Mouse (Mus musculus): ENCODE measurements around the gene Gnaq. TPM values are rescaled to one million over a fixed set of nuclear protein-coding genes. Genes with fewer than 3 reads are reported as not detected.

Gene Gnaq
- polyA plus RNA-seq, 1 experiment from 2014 or later = 8.6 TPM

DNA sequence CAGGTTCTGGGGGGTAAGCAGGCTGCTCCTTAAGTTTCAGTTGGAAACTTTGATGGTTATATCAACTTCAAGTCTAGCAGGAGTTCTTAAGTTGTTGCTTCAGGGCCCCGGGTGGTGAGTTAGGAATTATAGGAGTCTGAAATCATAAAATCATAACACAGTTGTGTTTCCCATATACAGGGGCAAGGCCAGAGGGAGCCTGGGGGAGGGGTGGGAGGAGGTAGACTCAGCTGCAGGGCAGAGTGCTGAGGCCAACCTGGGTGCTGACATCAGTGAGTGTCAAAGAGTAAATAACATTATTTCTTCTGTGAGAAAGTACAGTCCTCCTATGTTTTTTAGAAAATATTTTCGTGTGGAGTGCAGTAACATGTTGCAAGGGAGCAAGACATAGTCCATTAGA, 55.3 kb downstream of the Gnaq start:
- no peaks in the 10 kb centered on the region for H3K9me3 ChIP-seq (ENCODE audit: control insufficient read depth, low read length)
- H3K36me3 ChIP-seq (ENCODE audit: control insufficient read depth, insufficient read depth, low read length) = no peaks in the 10 kb centered on the region
- no peak for ATAC-seq (replicated peaks; ENCODE audit: low FRiP score)
- H3K4me2 ChIP-seq = no peak overlapping the region
- DNase-seq (ENCODE audit: low spot score) = no peak
- no peak overlapping the region for H3K9ac ChIP-seq (ENCODE audit: low read depth, low read length)
- H3K4me1 ChIP-seq (replicated peaks; ENCODE audit: control insufficient read depth, insufficient read depth, low read length) = peaks cover 9% of the 10 kb centered on the region
- 70% methylated on average over 2 of the region's 2 CpGs for WGBS
- H3K27me3 ChIP-seq (replicated peaks; ENCODE audit: control insufficient read depth, insufficient read depth, low read length) = no peaks in the 10 kb centered on the region
- no peak overlapping the region for H3K27ac ChIP-seq (ENCODE audit: low read depth, low read length)
- no peak overlapping the region for H3K4me3 ChIP-seq (ENCODE audit: low read depth, low read length)

DNA sequence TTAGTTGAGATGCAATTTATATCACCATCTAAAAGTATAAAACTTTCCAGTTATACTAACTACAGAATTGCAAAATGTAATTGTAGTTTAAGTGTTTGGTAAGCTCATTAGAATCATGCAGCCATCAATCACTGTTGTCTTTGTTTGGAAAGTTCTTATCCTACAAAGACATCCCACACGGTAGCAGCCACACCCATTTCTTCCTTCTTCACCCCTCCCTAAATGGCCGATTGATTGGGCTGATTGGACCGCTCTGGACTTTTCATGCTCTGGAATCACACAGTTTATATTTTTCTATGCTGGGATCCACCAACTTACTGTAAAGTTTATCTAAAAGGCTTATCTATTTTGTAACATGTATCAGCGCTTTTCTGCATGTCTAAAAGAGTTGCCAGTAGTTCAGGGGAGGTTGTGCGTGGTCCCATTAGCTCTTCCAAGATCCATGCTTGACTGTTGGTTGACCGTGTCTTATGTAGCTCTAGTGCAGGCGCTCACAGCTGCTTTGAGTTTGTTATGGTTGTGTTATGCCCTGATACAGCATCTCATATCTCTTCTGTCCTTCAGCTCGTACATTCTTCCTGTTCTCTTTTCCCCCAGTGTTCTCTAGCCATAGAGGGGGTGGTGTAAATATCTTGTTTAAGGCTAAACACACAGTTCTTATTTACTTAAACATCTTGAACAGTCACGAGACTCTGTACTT, 56.6 kb downstream of the Gnaq start:
- no peak for ATAC-seq (replicated peaks; ENCODE audit: low FRiP score)
- H3K4me1 ChIP-seq (replicated peaks; ENCODE audit: control insufficient read depth, insufficient read depth, low read length) = peaks cover 9% of the 10 kb centered on the region
- no peak overlapping the region for H3K4me2 ChIP-seq
- 49% methylated on average over 9 of the region's 9 CpGs for WGBS
- no peak overlapping the region for H3K9ac ChIP-seq (ENCODE audit: low read depth, low read length)
- no peak overlapping the region for H3K27ac ChIP-seq (ENCODE audit: low read depth, low read length)
- no peaks in the 10 kb centered on the region for H3K9me3 ChIP-seq (ENCODE audit: control insufficient read depth, low read length)
- no peaks in the 10 kb centered on the region for H3K27me3 ChIP-seq (replicated peaks; ENCODE audit: control insufficient read depth, insufficient read depth, low read length)
- no peaks in the 10 kb centered on the region for H3K36me3 ChIP-seq (ENCODE audit: control insufficient read depth, insufficient read depth, low read length)
- H3K4me3 ChIP-seq (ENCODE audit: low read depth, low read length) = no peak overlapping the region
- no peak for DNase-seq (ENCODE audit: low spot score)

DNA sequence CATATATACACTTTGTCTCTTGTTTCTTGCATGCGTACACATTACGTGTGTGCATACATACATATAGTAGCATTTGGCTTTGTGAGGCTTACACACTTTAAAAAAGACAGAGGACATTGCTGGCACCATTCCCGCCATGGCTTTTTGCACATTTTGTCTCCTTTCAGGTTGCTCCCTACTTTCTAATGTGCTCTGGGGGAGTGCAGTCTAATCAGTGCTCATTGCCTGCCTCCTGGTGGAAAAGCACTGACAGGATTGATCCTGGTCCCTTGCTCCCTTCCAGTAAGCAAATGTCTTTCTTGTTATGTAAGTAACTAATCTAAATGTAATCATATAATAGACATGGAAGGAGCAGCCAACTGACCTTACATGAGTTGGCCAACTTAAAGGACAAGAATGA, 65.5 kb downstream of the Gnaq start:
- Histone ChIP-seq H3K27me3 (replicated peaks; ENCODE audit: control insufficient read depth, insufficient read depth, low read length) (no peaks in the 10 kb centered on the region), H3K9ac (ENCODE audit: low read depth, low read length) (no peak overlapping the region), H3K9me3 (ENCODE audit: control insufficient read depth, low read length) (no peaks in the 10 kb centered on the region), H3K4me3 (ENCODE audit: low read depth, low read length) (no peak overlapping the region), H3K27ac (ENCODE audit: low read depth, low read length) (no peak overlapping the region), H3K4me1 (replicated peaks; ENCODE audit: control insufficient read depth, insufficient read depth, low read length) (no peaks in the 10 kb centered on the region), H3K4me2 (no peak overlapping the region), H3K36me3 (ENCODE audit: control insufficient read depth, insufficient read depth, low read length) (no peaks in the 10 kb centered on the region)
- WGBS = 81% methylated on average over 3 of the region's 3 CpGs
- ATAC-seq (replicated peaks; ENCODE audit: low FRiP score) (no peak), DNase-seq (ENCODE audit: low spot score) (no peak)

DNA sequence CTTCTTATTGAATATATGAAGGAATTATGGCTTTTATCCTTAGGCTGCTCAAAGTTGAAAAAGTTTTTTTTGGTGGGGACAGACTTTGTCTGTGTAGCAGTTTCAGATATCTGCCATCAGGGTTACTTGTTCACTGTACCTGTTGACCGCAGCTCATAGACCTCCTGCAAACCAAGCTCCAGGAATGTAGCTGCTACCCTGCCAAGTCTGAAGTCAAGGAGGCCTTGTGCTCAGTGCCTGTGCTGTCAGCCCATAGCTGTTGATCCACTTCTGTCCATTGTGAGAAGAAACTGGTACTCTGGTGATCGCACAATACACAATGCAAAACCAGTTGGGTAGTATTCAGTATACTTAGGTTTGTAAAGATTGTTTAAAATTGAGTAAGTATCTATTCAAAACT, 68.7 kb downstream of the Gnaq start:
- no peak for ATAC-seq (replicated peaks; ENCODE audit: low FRiP score)

DNA sequence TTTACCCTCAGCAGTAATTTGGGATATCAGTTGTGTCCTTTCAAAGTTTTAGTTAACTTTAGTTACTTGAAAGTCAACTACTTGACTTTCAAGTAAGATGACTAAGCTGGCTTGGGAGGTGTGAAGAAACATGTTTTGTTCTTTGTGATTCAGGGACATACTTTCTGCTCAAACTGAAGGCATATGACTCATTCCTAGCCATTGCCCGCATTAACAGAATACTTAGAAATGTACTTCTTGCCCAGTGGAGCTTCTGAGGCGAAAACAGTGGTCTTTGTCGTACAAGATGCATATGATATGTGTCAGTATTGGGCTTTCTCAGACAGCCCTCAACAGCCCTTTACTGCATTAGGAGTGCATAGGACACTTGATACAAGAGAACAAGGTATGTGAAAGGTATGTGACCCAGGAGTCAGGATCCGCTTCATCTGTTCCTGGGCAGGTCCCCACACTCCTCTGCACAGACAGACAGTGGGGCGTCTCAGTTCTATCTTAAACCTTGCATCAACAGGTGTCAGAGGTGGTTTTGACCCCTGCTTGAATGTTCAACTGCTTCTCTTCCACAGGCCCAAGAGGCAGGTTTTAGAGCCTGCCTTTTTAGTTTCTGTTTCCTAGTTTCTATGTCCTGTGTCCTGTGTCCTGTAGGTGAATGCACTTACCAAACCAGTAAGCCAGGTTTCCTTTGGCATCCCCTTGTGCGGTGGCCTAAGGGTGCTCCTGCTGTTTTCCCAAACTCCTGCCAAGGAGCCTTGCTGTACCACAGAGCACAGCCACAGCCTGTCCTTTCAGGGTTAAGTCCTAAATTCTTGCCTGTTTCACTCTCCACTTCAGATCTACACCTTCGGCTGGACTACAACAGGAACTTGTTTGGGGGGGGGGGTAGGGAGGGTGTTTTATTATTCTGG, 72.4 kb downstream of the Gnaq start:
- Histone ChIP-seq H3K9me3 (ENCODE audit: control insufficient read depth, low read length) (no peaks in the 10 kb centered on the region), H3K27ac (ENCODE audit: low read depth, low read length) (no peak overlapping the region), H3K4me2 (no peak overlapping the region), H3K27me3 (replicated peaks; ENCODE audit: control insufficient read depth, insufficient read depth, low read length) (no peaks in the 10 kb centered on the region), H3K4me3 (ENCODE audit: low read depth, low read length) (no peak overlapping the region), H3K9ac (ENCODE audit: low read depth, low read length) (no peak overlapping the region), H3K4me1 (replicated peaks; ENCODE audit: control insufficient read depth, insufficient read depth, low read length) (peaks cover 7% of the 10 kb centered on the region; the same call in 1 of the 2 replicates), H3K36me3 (ENCODE audit: control insufficient read depth, insufficient read depth, low read length) (no peaks in the 10 kb centered on the region)
- no peak for ATAC-seq (replicated peaks; ENCODE audit: low FRiP score)
- no peak for DNase-seq (ENCODE audit: low spot score)
- 80% methylated on average over 7 of the region's 7 CpGs for WGBS

More for the DNA sequence above, 68.7 kb downstream of the Gnaq start:
- no peak overlapping the region for H3K27ac ChIP-seq (ENCODE audit: low read depth, low read length)
- H3K36me3 ChIP-seq (ENCODE audit: control insufficient read depth, insufficient read depth, low read length) = no peaks in the 10 kb centered on the region
- H3K9me3 ChIP-seq (ENCODE audit: control insufficient read depth, low read length) = no peaks in the 10 kb centered on the region
- H3K4me3 ChIP-seq (ENCODE audit: low read depth, low read length) = no peak overlapping the region
- H3K4me2 ChIP-seq = no peak overlapping the region
- no peaks in the 10 kb centered on the region for H3K27me3 ChIP-seq (replicated peaks; ENCODE audit: control insufficient read depth, insufficient read depth, low read length)
- DNase-seq (ENCODE audit: low spot score) = no peak
- 90% methylated on average over 2 of the region's 2 CpGs for WGBS
- H3K9ac ChIP-seq (ENCODE audit: low read depth, low read length) = no peak overlapping the region
- peaks cover 5% of the 10 kb centered on the region; the same call in 1 of the 2 replicates for H3K4me1 ChIP-seq (replicated peaks; ENCODE audit: control insufficient read depth, insufficient read depth, low read length)

DNA sequence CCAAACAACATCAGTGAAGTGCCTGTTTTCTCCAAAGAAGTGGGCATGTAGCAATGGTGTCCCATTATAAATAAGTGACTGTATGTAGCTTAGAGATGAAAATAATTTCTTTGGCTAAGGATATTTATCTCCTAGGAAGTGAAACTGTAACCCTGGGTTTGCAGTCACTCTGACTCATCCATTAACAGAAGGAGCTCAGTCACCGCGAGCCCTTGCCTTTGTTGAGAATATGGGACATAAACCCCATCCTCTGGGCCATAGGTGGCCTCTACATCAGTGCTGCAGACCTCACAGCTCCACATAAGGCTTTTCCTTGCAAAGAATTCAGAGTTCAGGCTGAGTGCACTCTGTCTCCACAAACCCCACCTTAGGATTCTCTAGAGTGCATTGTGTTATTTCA, 77.0 kb downstream of the Gnaq start:
- no peak overlapping the region for H3K4me3 ChIP-seq (ENCODE audit: low read depth, low read length)
- H3K27ac ChIP-seq (ENCODE audit: low read depth, low read length) = no peak overlapping the region
- H3K4me1 ChIP-seq (replicated peaks; ENCODE audit: control insufficient read depth, insufficient read depth, low read length) = peaks cover 7% of the 10 kb centered on the region; the same call in 1 of the 2 replicates
- H3K27me3 ChIP-seq (replicated peaks; ENCODE audit: control insufficient read depth, insufficient read depth, low read length) = no peaks in the 10 kb centered on the region
- no peaks in the 10 kb centered on the region for H3K9me3 ChIP-seq (ENCODE audit: control insufficient read depth, low read length)
- H3K36me3 ChIP-seq (ENCODE audit: control insufficient read depth, insufficient read depth, low read length) = no peaks in the 10 kb centered on the region
- no peak for DNase-seq (ENCODE audit: low spot score)
- no peak overlapping the region for H3K4me2 ChIP-seq
- ATAC-seq (replicated peaks; ENCODE audit: low FRiP score) = no peak
- no peak overlapping the region for H3K9ac ChIP-seq (ENCODE audit: low read depth, low read length)
- 93% methylated on average over 2 of the region's 2 CpGs for WGBS

DNA sequence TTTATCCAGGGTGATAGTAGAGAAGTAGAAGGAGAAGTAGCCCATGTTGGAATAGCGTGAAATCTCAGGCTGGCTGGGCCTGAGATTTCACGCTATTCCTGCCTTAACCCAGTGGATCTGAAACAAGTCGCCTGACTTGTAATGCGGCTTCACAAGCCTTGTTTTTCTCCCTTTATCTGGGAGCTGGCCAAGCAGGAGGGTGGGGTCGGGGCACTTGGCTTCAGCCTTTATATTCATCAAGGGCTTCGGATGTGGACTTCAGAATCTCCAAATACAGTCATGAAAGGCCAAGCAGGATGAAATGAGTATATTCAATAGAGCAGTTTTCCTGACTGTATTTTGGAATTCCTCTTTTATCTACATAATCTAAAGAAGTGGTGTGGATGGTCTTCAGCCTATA, 82.3 kb downstream of the Gnaq start:
- H3K27ac ChIP-seq (ENCODE audit: low read depth, low read length) = no peak overlapping the region
- H3K27me3 ChIP-seq (replicated peaks; ENCODE audit: control insufficient read depth, insufficient read depth, low read length) = no peaks in the 10 kb centered on the region
- no peak overlapping the region for H3K4me2 ChIP-seq
- no peaks in the 10 kb centered on the region for H3K9me3 ChIP-seq (ENCODE audit: control insufficient read depth, low read length)
- H3K9ac ChIP-seq (ENCODE audit: low read depth, low read length) = no peak overlapping the region
- DNase-seq (ENCODE audit: low spot score) (no peak), ATAC-seq (replicated peaks; ENCODE audit: low FRiP score) (no peak)
- WGBS = 83% methylated on average over 6 of the region's 6 CpGs
- H3K4me3 ChIP-seq (ENCODE audit: low read depth, low read length) = no peak overlapping the region
- H3K4me1 ChIP-seq (replicated peaks; ENCODE audit: control insufficient read depth, insufficient read depth, low read length) = no peaks in the 10 kb centered on the region; the same call in 1 of the 2 replicates
- no peaks in the 10 kb centered on the region for H3K36me3 ChIP-seq (ENCODE audit: control insufficient read depth, insufficient read depth, low read length)

DNA sequence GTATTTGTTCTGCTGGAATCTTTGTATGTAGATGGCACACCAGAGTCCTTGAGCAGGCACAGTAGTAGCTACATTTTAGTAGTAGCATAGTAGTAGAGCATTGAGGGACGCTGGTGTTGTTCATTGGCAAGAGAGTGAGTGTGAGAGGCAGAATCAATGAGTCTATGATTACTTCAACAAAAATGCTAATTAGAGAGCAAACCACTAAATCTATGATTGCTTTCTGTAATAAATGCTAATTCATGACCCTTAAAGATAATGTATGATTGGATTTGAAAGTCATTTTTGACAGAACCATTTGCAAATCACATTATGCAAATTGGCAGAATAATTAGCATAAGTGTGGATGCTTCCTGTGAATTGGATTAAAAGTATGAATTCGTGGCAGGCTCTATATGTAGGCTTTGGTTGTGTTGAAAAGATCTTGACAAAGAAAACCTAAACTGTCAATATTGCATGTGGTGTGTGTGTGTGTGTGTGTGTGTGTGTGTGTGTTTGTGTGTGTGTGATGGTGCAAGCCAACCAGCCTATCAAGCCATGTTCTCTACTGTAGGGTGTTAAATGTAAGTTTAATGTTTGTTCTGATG, 82.9 kb downstream of the Gnaq start:
- WGBS = 84% methylated on average over 2 of the region's 2 CpGs
- ATAC-seq (replicated peaks; ENCODE audit: low FRiP score) (no peak), DNase-seq (ENCODE audit: low spot score) (no peak)
- no peak overlapping the region for H3K4me2 ChIP-seq
- H3K9me3 ChIP-seq (ENCODE audit: control insufficient read depth, low read length) = no peaks in the 10 kb centered on the region
- H3K27ac ChIP-seq (ENCODE audit: low read depth, low read length) = no peak overlapping the region
- no peaks in the 10 kb centered on the region for H3K36me3 ChIP-seq (ENCODE audit: control insufficient read depth, insufficient read depth, low read length)
- H3K4me1 ChIP-seq (replicated peaks; ENCODE audit: control insufficient read depth, insufficient read depth, low read length) = no peaks in the 10 kb centered on the region; the same call in 1 of the 2 replicates
- H3K4me3 ChIP-seq (ENCODE audit: low read depth, low read length) = no peak overlapping the region
- no peak overlapping the region for H3K9ac ChIP-seq (ENCODE audit: low read depth, low read length)
- no peaks in the 10 kb centered on the region for H3K27me3 ChIP-seq (replicated peaks; ENCODE audit: control insufficient read depth, insufficient read depth, low read length)
